Mouse (Mus musculus): ENCODE results near the gene Mtch1. TPM values are rescaled to one million over a fixed set of nuclear protein-coding genes. Genes with fewer than 3 reads are reported as not detected.
"Not testable (repeated sequence)": the region's sequence is repeated elsewhere in the genome, so short reads cannot be mapped to it uniquely, and the experiment has no call there.

The Mtch1 gene
- total RNA-seq (2021) = 100 to 1,000 TPM; 220 TPM

GRCm38 (mm10) chr17:29347645-29348256 lies at the start of gene Mtch1:
Mtch1 (minus strand) TSS chr17:29347934.
- peak; percentile 98 for DNase-seq (ENCODE audit: low spot score)
- intact Hi-C loops (cut with DNase I) = no loop called here

GRCm38 (mm10) chr17:29396821-29397242 lies 49.1 kb upstream of the Mtch1 start:
- intact Hi-C loops (cut with DNase I) = loop anchor here (1.0 to 2.0 kb wide), 3 partner anchors 14 to 117 kb away; no protein-coding TSS in a partner anchor
- DNase-seq (ENCODE audit: low spot score) = peak; percentile 66

GRCm38 (mm10) chr17:29396056-29396799 lies 48.5 kb upstream of the Mtch1 start:
- no peak for DNase-seq (ENCODE audit: low spot score)
- intact Hi-C loops (cut with DNase I) = loop anchor here (2.0 kb wide), 1 partner anchor 13 kb away; no protein-coding TSS in a partner anchor

GRCm38 (mm10) chr17:29395381-29395780 lies 47.6 kb upstream of the Mtch1 start:
- intact Hi-C loops (cut with DNase I) = no loop called here
- peak; percentile 15 for DNase-seq (ENCODE audit: low spot score)

GRCm38 (mm10) chr17:29394761-29395160 lies 47.0 kb upstream of the Mtch1 start:
- DNase-seq (ENCODE audit: low spot score); intact Hi-C loops (cut with DNase I): not testable (repeated sequence)

GRCm38 (mm10) chr17:29394106-29394760 lies 46.5 kb upstream of the Mtch1 start:
- no peak for DNase-seq (ENCODE audit: low spot score)

GRCm38 (mm10) chr17:29393335-29394089 lies 45.8 kb upstream of the Mtch1 start:
- no peak for DNase-seq (ENCODE audit: low spot score)
- intact Hi-C loops (cut with DNase I) = no loop called here

More at GRCm38 (mm10) chr17:29394106-29394760, 46.5 kb upstream of the Mtch1 start:
- intact Hi-C loops (cut with DNase I) = no loop called here

- DNase-seq (ENCODE audit: low spot score) = no peak
- intact Hi-C loops (cut with DNase I) = no loop called here
Observed at GRCm38 (mm10) chr17:29391280-29391679, 43.5 kb upstream of the Mtch1 start.

- intact Hi-C loops (cut with DNase I) = no loop called here
- no peak for DNase-seq (ENCODE audit: low spot score)
Observed at GRCm38 (mm10) chr17:29388978-29389377, 41.2 kb upstream of the Mtch1 start.

GRCm38 (mm10) chr17:29385746-29386145 lies 38.0 kb upstream of the Mtch1 start:
- DNase-seq (ENCODE audit: low spot score) = no peak
- intact Hi-C loops (cut with DNase I) = no loop called here

GRCm38 (mm10) chr17:29384850-29385438 lies 37.2 kb upstream of the Mtch1 start:
- intact Hi-C loops (cut with DNase I) = no loop called here
- DNase-seq (ENCODE audit: low spot score) = no peak

GRCm38 (mm10) chr17:29383923-29384322 lies 36.2 kb upstream of the Mtch1 start:
- no peak for DNase-seq (ENCODE audit: low spot score)
- intact Hi-C loops (cut with DNase I) = loop anchor here (2.0 kb wide), 1 partner anchor 13 kb away; no protein-coding TSS in a partner anchor

- intact Hi-C loops (cut with DNase I) = loop anchor here (2.0 kb wide), 1 partner anchor 14 kb away; no protein-coding TSS in a partner anchor
- DNase-seq (ENCODE audit: low spot score) = no peak
Observed at GRCm38 (mm10) chr17:29382417-29382816, 34.7 kb upstream of the Mtch1 start.

- intact Hi-C loops (cut with DNase I) = loop anchor here (1.0 kb wide), 1 partner anchor 133 kb away; no protein-coding TSS in a partner anchor
Observed at GRCm38 (mm10) chr17:29381472-29381871, 33.7 kb upstream of the Mtch1 start.

GRCm38 (mm10) chr17:29380241-29380640 lies 32.5 kb upstream of the Mtch1 start:
- no peak for DNase-seq (ENCODE audit: low spot score)
- intact Hi-C loops (cut with DNase I) = no loop called here

More at GRCm38 (mm10) chr17:29381472-29381871, 33.7 kb upstream of the Mtch1 start:
- no peak for DNase-seq (ENCODE audit: low spot score)

- DNase-seq (ENCODE audit: low spot score) = no peak
- intact Hi-C loops (cut with DNase I) = no loop called here
Observed at GRCm38 (mm10) chr17:29378056-29378455, 30.3 kb upstream of the Mtch1 start.

- no peak for DNase-seq (ENCODE audit: low spot score)
- intact Hi-C loops (cut with DNase I) = no loop called here
Observed at GRCm38 (mm10) chr17:29375871-29376270, 28.1 kb upstream of the Mtch1 start.

- DNase-seq (ENCODE audit: low spot score) = peak; percentile 80
- intact Hi-C loops (cut with DNase I) = loop anchor here (1.0 to 2.0 kb wide), 5 partner anchors 32 to 194 kb away; partner anchors contain the start of gene BC004004
Observed at GRCm38 (mm10) chr17:29370984-29371723, 23.4 kb upstream of the Mtch1 start.

GRCm38 (mm10) chr17:29368726-29369125 lies 21.0 kb upstream of the Mtch1 start:
- DNase-seq (ENCODE audit: low spot score) = no peak
- intact Hi-C loops (cut with DNase I) = no loop called here

Data from heart, postnatal 25 days (tissue).